Mouse (Mus musculus) C2C12 (cell line): ENCODE data around the gene Akr1b3.
A peak's percentile ranks its signal among the peaks of the same experiment; 100 is the strongest.

Experiments used
- CTCF ChIP-seq: IDR thresholded peaks from one replicate; pipeline ENCODE4 v1.5.1; 2011; ENCODE audit not compliant: control insufficient read depth, insufficient read depth, insufficient read length
- MAX ChIP-seq: IDR thresholded peaks from one replicate; pipeline ENCODE4 v1.6.1; 2011; ENCODE audit warnings: mild to moderate bottlenecking, control low read depth
- MYOD1 ChIP-seq: IDR thresholded peaks from one replicate; pipeline ENCODE4 v1.6.1; 2011; ENCODE audit warnings: low read depth; ENCODE audit not compliant: control insufficient read depth, insufficient read length
- USF1 ChIP-seq: IDR thresholded peaks from one replicate; pipeline ENCODE4 v1.6.1; 2011; ENCODE audit warnings: low read depth, mild to moderate bottlenecking, control low read depth, moderate library complexity

GRCm38 (mm10) chr6:34292196-34292881, 24.9 kb downstream of the Akr1b3 start:
- no peak for TF ChIP-seq MAX
- TF ChIP-seq CTCF: no peak
- TF ChIP-seq USF1: peak; percentile 85
- TF ChIP-seq MYOD1: no peak
